Mouse (Mus musculus) T-cell, adult 2 months (primary cell): Measurements from ENCODE around the gene Hexb.
A peak's percentile ranks its signal among the peaks of the same experiment; 100 is the strongest.
"Not testable (repeated sequence)": the region's sequence is repeated elsewhere in the genome, so short reads cannot be mapped to it uniquely, and the experiment has no call there.

Experiments used
- DNase-seq: peaks from one replicate; pipeline ENCODE4 v3.0.0; 2022; ENCODE audit warnings: low spot score

Hexb gene

DNA sequence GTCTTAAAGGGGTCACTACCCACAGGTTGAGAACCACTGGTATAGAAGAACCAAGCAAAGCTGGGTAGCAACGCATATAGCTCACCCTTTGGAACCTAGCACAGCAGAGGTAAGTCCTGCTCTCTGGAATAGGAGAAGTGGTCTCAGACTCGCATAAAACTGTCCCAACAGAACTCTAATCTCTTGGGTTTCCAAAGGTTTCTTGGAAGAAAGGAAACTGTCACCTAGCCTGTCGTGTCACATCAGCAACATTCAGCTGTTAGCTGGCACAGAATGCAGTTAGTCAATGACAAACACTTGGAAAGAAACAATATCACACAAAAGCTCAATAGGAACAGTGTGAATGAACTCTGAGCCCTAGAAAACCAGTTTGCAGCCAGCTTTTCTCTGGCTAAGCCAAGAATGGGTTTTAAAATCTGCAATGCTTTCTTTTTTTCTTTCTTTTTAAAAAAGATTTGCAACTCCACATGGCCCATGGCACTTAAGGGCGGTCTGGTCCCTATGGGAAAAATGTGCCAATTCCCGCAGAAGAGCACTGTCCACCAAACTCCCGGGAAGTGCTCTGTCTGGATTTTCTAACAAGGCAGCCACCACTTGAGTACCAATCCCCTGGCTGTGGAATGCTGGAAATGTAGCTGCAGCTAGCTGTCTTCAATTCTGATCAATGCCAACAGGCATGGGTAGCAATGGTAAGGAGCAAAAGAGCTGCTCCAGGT is 17.9 kb downstream of the Hexb start:
- no peak for DNase-seq

DNA sequence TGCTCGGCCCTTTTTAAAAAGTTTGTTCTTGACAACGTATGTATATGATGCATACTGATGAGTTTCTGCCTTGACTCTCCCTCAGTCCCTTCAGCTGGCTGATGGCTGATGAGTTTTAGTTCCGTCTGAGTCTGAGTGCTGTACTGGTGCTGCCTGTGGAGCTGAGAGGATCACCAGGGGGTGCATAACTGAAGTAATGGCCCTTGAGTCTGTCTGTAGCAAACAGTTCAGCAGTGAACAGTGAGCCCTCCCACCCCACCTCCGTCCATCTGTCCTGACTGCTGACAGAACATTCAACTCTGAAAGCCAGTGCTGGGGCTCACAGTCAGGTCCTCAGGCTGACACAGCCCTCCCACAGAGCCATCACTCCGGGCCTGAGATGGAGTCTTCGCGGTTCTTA is 19.2 kb downstream of the Hexb start:
- no peak for DNase-seq

DNA sequence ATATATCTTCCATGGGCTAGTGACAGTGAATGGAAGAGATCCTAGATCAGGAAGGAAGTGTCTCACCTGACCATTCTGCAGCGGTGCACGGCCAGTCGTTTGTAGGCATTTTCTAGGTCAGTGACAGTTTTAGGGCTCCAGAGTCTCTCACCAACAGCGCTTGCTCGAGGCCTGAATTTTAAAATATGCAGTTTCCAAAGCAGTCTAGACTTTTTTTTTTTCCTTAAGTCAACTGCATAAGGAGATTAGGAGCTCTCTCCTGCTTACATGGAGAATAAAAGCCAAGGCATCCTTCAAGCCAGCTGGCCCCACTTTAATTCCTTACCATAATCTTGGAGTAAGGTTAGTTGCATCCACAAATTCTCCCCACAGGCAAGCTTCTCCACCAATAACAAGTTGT is 21.4 kb downstream of the Hexb start:
- no peak for DNase-seq

DNA sequence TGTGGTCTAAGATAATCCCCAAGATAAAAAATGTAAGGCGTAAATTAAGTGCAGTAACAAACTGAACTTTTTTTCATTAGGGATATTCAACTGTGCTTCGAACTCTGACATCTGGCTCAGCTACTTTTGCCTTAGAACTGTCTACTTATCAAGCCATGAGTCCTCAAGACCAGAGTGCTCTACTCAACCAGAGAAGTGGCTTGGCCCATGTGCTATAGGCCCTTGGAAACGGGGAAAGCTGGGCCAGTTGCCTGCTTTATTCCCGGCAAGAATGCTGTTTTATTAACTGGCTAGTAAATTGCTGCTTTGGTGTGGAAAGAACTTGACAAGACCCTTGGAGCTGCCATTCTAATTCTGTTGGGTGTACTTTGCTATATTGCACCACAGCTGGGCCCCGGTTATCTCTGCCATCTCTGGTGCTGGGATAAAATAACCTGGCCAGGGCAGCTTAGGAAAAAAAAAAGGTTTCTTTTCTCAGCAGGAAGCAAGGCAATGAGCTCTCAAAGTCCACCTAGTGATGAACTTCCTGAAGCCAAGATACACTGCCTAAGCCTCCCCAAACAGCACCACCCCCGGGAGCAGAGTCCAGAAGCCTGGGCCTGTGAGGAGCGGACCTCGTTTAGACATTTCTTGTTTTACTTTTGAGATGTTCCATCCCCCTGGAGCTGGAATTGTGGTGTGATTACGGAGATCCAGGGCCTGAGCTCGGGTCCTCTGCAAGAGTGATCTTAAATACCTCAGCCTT is 22.5 kb downstream of the Hexb start:
- no peak for DNase-seq

DNA sequence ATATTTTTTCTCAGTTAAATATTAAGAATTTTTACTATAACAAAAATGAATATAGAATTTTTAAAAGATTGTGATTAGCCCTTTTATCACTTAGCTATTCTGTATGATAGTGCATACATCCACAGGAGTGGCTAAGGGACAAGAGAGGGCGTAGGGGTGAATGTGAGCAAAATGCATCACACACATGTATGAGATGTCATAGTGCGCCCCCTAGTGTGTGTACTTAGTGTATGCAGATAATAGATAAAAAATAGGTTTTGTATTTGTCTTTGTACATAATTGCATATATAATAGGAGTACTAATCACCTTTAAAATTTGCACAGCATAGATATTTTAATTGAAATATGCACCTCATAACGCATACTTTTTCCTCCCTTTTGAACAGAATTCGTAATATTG is 52.3 kb downstream of the Hexb start:
- DNase-seq = peak; percentile 56

DNA sequence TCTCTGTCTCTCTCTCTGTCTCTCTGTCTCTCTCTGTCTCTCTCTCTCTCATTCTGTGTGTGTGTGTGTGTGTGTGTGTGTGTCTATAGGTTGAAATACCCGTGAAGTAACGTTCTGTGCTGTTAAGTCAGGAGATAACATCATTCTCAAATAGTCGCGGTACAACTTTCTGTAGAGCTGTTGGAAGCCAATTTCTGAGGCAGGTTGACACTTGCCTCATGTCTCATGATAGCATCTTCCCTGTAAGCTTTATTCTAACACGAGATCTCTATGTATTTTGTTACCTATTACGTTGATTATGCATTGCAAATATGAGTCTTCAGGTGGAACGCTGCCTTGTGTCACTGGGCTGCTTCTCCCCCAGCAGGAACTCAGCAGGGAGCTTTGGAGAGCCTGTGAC is 55.8 kb downstream of the Hexb start:
- no peak for DNase-seq

DNA sequence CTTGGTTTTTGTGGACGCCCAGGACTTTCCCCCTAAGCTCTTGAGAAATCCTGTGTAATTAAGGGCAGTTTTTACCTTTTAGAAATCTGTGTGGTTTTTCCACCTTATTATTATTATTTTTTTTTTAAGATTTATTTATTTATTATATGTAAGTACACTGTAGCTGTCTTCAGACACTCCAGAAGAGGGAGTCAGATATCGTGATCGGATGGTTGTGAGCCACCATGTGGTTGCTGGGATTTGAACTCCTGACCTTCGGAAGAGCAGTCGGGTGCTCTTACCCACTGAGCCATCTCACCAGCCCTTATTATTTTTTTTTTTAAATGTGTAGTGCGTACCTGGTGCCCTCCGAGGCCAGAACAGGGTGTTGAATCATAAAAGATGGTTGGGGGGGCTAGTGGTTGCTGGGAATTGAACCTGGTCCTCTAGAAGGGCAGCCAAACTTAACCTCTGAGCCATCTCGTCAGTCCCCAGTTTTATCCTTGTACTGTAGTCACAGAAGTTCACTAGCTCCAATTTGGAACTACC is 59.7 kb downstream of the Hexb start:
- DNase-seq = not testable (repeated sequence)

DNA sequence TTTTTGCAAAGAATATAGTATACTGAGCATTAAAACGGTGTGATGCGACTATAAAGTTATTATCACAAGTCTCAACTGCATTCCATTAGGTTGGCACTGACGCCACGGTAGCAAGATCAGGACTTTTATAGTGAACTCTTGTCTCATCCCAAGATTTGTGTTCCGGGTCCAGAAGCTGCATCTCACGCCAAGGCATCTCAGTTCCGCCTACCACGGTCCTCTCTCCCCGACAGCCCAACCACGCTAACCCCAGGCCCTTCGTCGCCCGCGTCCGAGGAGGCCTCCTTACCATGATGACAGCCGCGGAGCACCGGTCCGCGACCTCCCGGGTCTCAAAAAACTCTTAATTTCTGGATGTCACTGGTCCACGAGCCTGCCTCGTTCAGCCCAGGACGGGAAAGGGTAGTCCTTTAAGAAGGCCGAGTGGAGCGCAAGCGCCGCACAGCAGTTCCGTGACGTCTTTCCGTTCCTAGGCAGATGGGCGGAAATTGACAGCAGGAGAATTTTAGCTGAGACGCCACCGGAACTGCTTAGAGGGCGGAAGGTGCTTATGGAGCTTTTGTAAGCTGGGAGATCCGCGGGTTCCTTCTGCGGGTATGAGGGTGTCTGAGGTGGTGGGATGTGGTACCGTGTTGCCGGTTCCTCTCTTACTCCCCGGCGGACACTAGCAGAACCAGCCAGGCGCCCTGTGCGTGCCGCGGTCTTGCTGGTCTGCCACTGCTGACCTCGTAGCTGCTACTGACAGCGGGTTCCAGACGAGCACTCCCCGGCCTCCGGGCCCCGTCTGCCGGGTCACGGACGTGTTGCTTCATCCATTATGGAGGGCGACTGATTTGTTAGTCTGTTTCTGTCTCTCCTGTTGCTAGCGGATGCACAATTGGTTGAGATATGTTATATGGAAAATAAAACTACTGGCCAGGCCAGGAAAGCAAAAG is 60.4 kb downstream of the Hexb start, which contains the start of the genes Gfm2 and Nsa2:
Gene Gfm2 (plus strand): TSS at position 472 of the 935 bp plus-strand sequence.
Gene Nsa2 (minus strand): TSS at position 472 of the 935 bp plus-strand sequence.
- DNase-seq = peak; percentile 91

DNA sequence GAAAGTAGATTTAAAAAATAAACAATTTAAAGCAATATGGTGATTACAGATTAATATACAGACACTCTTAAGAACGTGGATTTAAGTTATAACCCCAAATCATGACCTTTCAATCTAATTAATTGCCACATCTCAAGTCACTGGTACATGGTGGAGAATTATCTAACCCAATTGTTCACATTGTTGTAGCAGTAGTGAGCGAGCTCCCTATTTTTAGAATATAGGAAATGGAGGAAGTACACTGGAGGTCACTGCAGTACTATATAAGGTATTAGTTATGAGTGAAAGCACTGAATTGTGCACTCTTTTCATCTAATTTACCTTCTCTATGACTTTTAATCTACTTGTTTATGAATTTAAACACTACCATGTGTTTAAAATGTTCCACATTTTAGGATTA is 67.7 kb downstream of the Hexb start:
- not testable (repeated sequence) for DNase-seq

DNA sequence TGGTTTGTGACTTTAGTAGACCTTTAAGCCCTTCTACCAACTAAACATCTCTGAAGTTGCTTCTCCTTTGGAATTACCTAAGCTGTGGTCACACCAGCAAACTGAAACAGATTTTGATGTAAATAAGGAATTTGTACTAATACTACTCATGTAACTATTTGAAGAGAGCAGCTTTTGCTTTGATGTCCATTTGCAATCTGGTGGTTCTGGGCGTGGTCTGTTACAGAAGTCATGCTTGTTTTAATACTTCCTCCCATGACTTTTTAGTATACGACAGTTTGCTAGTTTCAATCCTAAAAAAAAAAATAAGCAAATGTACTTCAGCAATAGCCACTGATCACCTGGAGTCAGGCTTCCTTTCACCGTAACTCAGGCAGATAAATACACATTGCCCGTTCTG is 68.5 kb downstream of the Hexb start:
- not testable (repeated sequence) for DNase-seq
